Mouse (Mus musculus): Measurements from ENCODE around the gene Tjp2. TPM values are rescaled to one million over a fixed set of nuclear protein-coding genes. Genes with fewer than 3 reads are reported as not detected.

Gene Tjp2
- total and polyA plus RNA-seq, 3 experiments = 9.0 to 17.8 (median 13.7) TPM

DNA sequence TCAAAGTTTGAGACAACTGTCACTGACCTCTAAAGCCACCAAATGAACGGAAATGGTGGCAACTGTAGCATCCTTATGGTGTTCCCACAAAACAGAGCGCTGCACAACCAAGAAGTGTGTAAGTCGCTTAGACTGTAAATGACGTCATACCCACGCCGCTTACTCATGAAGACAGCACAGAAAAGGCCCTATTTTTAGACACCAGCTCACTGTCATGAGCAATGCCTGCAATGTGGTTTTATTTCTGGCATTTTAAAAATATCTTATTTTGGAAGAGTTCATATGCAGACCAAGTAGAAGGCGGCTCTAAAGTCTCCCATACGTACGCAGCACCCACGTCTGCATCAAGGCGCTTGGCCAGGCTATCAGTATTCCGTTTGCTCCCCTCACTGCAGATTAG, 117.1 kb downstream of the Tjp2 start:
- Histone ChIP-seq H3K27ac (ENCODE audit: insufficient read depth, low read depth) (no peak overlapping the region), H3K27me3 (replicated peaks) (no peaks in the 10 kb centered on the region), H3K4me3 (replicated peaks in 1 of 3; ENCODE audit: low read depth in 2 of 3, low read length in 2 of 3, poor library complexity in 1 of 3) (no peak overlapping the region), H3K36me3 (replicated peaks in 1 of 2; ENCODE audit: control insufficient read depth in 1 of 2, insufficient read depth in 1 of 2, low read length in 1 of 2) (peaks cover 17 to 57% of the 10 kb centered on the region in 2 experiments), H3K9me3 (replicated peaks; ENCODE audit: low read length) (no peaks in the 10 kb centered on the region), H3K79me2 (replicated peaks; ENCODE audit: control insufficient read depth, extremely low read depth, insufficient read depth, poor library complexity, severe bottlenecking) (no peaks in the 10 kb centered on the region), H3K4me1 (ENCODE audit: control insufficient read depth in 1 of 2, insufficient read depth in 2 of 2) (peaks cover 0 to 16% of the 10 kb centered on the region in 2 experiments; a peak in 2 of 4 replicates), H3K9ac (ENCODE audit: insufficient read depth, low read depth) (no peak overlapping the region), H3K4me2 (ENCODE audit: insufficient read depth, low read depth, poor library complexity, severe bottlenecking) (no peak overlapping the region)
- DNase-seq (ENCODE audit: extremely low read depth) = no peak
- no peak for TF ChIP-seq ZKSCAN1 (IDR thresholded peaks at IDR 0.05; ENCODE audit: borderline replicate concordance, low read depth, low read length)
- TF ChIP-seq MXI1 (IDR thresholded peaks at IDR 0.05; ENCODE audit: low read depth, low read length) = no peak
- no peak for TF ChIP-seq ZMIZ1 (IDR thresholded peaks at IDR 0.05; ENCODE audit: low read depth, low read length)
- TF ChIP-seq ZC3H11A (IDR thresholded peaks at IDR 0.05; ENCODE audit: low read depth, low read length) = no peak
- no peak for TF ChIP-seq TBP (conservative IDR thresholded peaks at IDR 0.05; ENCODE audit: low read depth, low read length)
- in situ Hi-C loops (cut with MboI; ENCODE audit: low pct_ligation_motif_present, low pct_unique_long_range_greater_than_20kb, low sequenced_read_pairs) = no loop called here
- dilution Hi-C loops (cut with MboI; ENCODE audit: extremely low pct_ligation_motif_present, extremely low pct_unique_long_range_greater_than_20kb, low sequenced_read_pairs) = no loop called here

GRCm38 (mm10) chr19:24103802-24104201, 121.0 kb downstream of the Tjp2 start:
- TF ChIP-seq JUND (conservative IDR thresholded peaks at IDR 0.05; ENCODE audit: low read depth, low read length) (no peak), MYC (IDR thresholded peaks at IDR 0.05; ENCODE audit: low read depth, low read length) (no peak), POLR2A (IDR thresholded peaks at IDR 0.05; ENCODE audit: low read depth, low read length) (no peak), SMC3 (IDR thresholded peaks at IDR 0.05; ENCODE audit: low read depth, low read length) (no peak), MAFK (IDR thresholded peaks at IDR 0.05; ENCODE audit: insufficient replicate concordance, low read length) (no peak), ZKSCAN1 (IDR thresholded peaks at IDR 0.05; ENCODE audit: borderline replicate concordance, low read depth, low read length) (no peak), MEF2A (IDR thresholded peaks at IDR 0.05; ENCODE audit: borderline replicate concordance, low read depth, low read length) (no peak), RAD21 (IDR thresholded peaks at IDR 0.05; ENCODE audit: low read depth, low read length) (no peak), BHLHE40 (IDR thresholded peaks at IDR 0.05; ENCODE audit: low read depth, low read length) (no peak), GABPA (IDR thresholded peaks at IDR 0.05; ENCODE audit: insufficient replicate concordance, low read depth, low read length) (no peak), NRF1 (IDR thresholded peaks at IDR 0.05; ENCODE audit: low read depth, low read length) (no peak), SIN3A (IDR thresholded peaks at IDR 0.05; ENCODE audit: low read length) (no peak)
- Histone ChIP-seq H3K79me2 (replicated peaks; ENCODE audit: control insufficient read depth, extremely low read depth, insufficient read depth, poor library complexity, severe bottlenecking) (no peaks in the 10 kb centered on the region), H3K27me3 (replicated peaks) (no peaks in the 10 kb centered on the region), H3K9ac (ENCODE audit: insufficient read depth, low read depth) (no peak overlapping the region), H3K9me3 (replicated peaks; ENCODE audit: low read length) (no peaks in the 10 kb centered on the region), H3K27ac (ENCODE audit: insufficient read depth, low read depth) (no peak overlapping the region), H3K36me3 (replicated peaks in 1 of 2; ENCODE audit: control insufficient read depth in 1 of 2, insufficient read depth in 1 of 2, low read length in 1 of 2) (peaks cover 8 to 52% of the 10 kb centered on the region in 2 experiments), H3K4me1 (ENCODE audit: control insufficient read depth in 1 of 2, insufficient read depth in 2 of 2) (peaks cover 0 to 9% of the 10 kb centered on the region in 2 experiments; a peak in 2 of 4 replicates), H3K4me2 (ENCODE audit: insufficient read depth, low read depth, poor library complexity, severe bottlenecking) (no peak overlapping the region), H3K4me3 (replicated peaks in 1 of 3; ENCODE audit: low read depth in 2 of 3, low read length in 2 of 3, poor library complexity in 1 of 3) (no peak overlapping the region)
- in situ Hi-C loops (cut with MboI; ENCODE audit: low pct_ligation_motif_present, low pct_unique_long_range_greater_than_20kb, low sequenced_read_pairs) = no loop called here
- DNase-seq (ENCODE audit: extremely low read depth) = no peak
- dilution Hi-C loops (cut with MboI; ENCODE audit: extremely low pct_ligation_motif_present, extremely low pct_unique_long_range_greater_than_20kb, low sequenced_read_pairs) = no loop called here
